Mouse (Mus musculus) kidney, adult 18-20 months (tissue): ENCODE results near the gene Zfand2a.
A peak's percentile ranks its signal among the peaks of the same experiment; 100 is the strongest.

Experiments
- DNase-seq: peaks from one replicate; pipeline ENCODE4 v3.0.0; 2021

Zfand2a gene

GRCm38 (mm10) chr5:139427989-139428388 is 56.4 kb downstream of the Zfand2a start:
- no peak for DNase-seq

- DNase-seq, result no peak
Measured at GRCm38 (mm10) chr5:139427001-139427400, 57.3 kb downstream of the Zfand2a start.

GRCm38 (mm10) chr5:139425198-139425597 is 59.2 kb downstream of the Zfand2a start:
- DNase-seq, result no peak

GRCm38 (mm10) chr5:139423026-139423865 is 61.1 kb downstream of the Zfand2a start, which contains the start of gene Gper1:
Gene Gper1 (plus strand): TSS chr5:139423151.
- DNase-seq, result peak; percentile 24
